Mouse (Mus musculus): ENCODE data around the gene Phb2.
A peak's percentile ranks its signal among the peaks of the same experiment; 100 is the strongest.

Gene Phb2

DNA sequence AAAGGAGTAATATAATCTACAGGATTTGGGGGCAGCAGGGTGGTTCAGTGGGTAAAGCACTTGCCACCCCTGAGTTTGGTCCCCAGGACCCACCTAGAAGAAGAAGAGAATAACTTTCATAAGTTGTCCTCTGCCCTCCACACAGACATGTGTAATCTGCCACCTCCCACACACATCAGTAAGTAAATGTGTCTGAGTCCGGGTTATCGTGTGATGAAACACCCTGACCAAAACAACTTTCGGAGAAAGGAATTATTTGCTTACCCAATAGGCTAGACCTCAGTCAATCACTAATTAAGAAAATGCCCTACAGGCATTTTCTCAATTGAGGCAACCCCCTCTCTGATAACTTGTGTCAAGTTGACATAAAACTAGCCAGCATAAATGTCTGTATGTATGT lies 21.6 kb upstream of the Phb2 start:
- no peak for DNase-seq (ENCODE audit: low spot score in 2 of 2)

GRCm38 (mm10) chr6:124693243-124693981 lies 18.7 kb upstream of the Phb2 start:
- no peak for DNase-seq (ENCODE audit: low spot score in 2 of 2)

DNA sequence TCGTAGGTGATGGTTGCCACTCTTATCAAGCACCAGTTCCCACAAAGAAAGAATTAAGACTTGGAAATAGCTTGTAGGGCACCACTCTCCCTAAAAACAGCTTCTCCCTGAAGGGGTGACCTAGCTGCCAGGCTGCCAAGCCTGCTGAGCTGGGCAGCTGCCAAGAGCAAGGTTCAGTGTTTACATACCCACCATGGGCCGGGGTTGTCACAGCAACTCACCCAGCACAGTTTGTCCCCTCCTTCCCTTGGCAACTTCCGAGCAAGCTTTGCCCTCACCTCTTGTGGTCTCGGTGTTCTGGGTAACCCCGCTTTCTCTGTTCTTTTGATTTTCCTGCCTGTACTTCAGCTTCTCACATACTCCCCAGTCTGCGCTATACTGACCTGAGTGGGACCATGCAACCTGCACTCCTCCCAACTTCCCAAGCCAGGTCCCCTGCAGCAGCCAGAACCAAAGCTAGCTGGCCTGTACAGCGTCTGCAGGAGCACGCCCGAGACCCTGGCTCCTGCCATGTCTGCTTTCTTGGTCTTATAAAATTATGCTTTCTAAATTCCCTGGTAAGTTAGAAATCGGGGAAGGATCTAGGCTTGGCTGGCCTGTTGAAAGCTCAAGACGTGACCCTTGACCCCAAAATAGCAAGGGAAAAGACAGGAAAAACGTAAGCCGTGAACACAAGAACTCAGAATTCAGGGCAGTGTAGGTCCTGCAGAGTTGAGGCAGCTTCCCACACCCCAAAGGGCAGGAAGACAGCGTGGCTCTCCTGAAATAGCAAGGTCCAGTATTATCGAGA lies 17.8 kb upstream of the Phb2 start:
- DNase-seq (ENCODE audit: low spot score in 2 of 2): peak; percentile 51 to 65

GRCm38 (mm10) chr6:124696441-124697150 lies 15.5 kb upstream of the Phb2 start:
- no peak for DNase-seq (ENCODE audit: low spot score in 2 of 2)

DNA sequence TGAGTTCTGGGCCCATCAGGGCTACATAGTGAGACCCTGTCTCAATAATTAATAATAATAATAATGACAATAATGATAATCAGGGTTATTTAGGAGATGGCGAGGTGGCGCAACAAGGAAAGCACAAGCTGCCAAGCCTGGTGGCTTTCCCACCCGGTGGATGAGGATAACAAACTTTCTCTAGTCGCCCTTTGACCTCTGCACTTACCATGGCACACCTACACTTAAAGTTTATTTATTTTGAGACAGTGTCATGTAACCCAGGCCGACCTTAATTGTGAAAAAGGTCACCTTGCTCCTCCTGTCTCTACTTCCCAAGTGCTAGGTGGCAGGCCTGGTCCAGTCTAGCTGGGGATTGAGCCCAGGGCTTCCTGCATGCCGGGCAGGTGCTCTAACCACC lies 13.4 kb upstream of the Phb2 start:
- DNase-seq (ENCODE audit: low spot score in 2 of 2): no peak

DNA sequence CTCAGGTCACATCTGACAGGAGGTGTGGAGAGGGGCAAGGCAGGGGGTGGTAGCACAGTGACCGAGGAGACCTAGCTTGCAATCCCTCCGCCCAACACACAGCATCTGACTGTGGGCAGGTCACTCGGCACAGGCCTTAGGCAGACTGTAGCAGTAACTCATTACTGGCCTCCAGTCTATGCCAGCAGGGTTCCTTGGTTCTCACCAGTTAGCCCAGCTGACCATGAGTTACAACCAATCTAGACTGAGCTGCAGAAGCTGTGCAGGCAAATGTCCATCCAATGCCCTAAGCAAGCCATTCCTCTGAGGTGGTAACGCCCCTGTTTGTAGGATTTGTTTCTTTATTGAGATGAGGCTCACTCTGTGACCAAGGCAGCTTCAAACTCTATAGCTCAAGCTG lies 12.8 kb upstream of the Phb2 start:
- DNase-seq (ENCODE audit: low spot score in 2 of 2): no peak

DNA sequence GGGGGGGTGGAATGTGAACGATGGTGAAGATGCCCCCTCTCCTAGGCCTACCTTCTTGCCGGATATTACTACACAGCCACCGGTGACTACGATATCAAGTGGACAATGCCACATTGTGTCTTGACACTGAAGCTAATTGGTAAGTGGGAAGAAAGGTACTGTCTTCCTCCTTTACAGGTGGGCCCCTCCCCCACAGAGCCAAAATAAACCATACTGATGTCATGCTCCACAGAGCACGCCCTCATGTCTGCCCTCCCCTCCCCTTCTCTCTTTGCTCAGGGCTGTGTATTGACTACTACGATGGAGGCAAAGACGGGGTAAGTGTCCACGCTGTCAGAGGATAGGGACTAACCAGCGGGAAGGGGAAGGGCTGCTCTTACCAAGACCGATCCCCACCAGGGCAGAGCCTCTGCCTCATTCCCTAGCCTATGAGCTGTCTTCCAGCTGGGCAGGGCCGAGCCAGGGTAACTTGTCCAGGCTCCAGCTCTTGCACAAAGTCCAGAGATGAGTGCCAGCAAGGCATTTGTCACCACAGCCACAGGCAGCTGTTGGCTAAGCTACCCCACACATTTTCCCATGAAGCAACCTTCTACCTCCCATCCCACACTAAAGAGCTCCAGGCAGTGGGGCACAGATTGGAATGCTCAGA lies 12.1 kb upstream of the Phb2 start:
- no peak for DNase-seq (ENCODE audit: low spot score in 2 of 2)

GRCm38 (mm10) chr6:124701338-124701737 lies 10.8 kb upstream of the Phb2 start:
- no peak for DNase-seq (ENCODE audit: low spot score in 2 of 2)

GRCm38 (mm10) chr6:124702102-124702783 lies 9.9 kb upstream of the Phb2 start:
- no peak for DNase-seq (ENCODE audit: low spot score in 2 of 2)

- DNase-seq (ENCODE audit: low spot score in 2 of 2): peak in 1 of 2 experiments; percentile 70
These were observed 9.4 kb upstream of the Phb2 start for GRCm38 (mm10) chr6:124702784-124703103.

- DNase-seq (ENCODE audit: low spot score in 2 of 2): no peak
These were observed 8.3 kb upstream of the Phb2 start for GRCm38 (mm10) chr6:124703789-124704188.

DNA sequence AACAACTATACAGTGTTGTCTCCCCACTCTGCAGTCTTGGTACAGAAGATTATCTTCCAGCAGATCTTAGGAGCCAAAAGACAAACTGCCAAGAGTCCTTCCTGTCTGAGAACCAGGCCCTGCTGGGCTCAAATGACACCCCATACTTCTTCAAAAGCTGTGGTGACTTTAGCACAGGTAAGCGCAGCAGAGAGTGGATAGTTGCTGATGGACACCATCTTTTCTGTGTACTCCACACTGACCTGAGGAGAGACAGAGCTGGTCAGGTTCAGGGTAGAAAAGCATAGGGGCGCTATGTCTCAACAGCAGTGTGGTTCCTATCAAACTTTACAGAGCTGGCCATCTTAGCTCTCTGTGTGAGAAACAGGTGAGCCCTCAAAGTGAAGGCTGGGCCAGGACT lies 7.7 kb upstream of the Phb2 start:
- no peak for DNase-seq (ENCODE audit: low spot score in 2 of 2)

DNA sequence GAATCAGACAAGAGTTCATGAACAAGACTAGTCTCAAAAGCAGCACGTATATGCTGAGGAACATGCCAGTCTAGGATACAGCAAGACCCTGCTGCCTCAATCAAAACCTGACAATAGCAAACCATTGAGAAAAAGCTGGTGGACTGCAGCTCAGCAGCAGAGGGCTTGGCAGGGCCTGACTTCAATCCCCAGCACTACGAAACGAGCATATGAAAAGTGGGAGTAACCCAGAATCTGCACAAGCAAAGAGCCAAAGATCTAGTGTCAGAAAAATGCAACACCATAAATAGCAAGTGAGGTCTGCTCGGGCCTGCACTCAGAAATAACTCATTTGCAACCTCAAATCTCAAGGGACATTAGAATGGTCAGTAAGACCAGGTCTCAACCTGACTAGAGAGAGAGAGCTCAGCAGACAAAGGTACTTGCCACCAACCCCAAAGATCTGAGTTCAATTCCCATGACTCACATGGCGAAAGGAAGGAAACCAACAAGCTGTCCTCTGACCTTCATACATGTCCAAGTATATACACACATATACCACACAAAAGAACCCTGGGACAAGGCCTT lies 6.0 kb upstream of the Phb2 start:
- DNase-seq (ENCODE audit: low spot score in 2 of 2): no peak

DNA sequence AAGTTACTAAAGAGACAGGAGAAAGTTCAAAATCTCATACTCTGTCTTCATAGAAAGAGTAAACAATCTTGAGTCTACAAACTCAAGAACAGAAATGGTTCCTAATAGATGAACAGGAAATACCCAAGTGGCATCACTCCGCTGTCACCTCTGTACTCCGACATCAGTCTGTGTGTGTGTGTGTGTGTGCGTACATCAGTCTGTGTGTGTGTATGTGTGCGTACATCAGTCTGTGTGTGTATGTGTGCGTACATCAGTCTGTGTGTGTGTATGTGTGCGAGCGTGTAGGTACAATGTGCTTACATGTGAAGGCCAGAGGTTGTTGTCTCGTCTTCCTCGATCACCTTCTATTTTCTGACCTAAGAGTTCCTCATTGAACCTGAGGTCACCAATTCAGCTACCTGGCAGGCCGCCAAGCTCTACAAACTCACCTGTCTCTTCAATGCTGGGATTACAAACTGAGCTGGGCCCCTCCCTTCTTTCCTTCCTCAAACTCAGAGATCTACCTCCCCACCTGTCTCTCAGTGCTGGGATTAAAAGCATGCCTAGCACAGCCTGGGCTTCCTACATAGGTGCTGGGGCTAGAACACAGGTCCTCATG lies 3.7 kb upstream of the Phb2 start:
- no peak for DNase-seq (ENCODE audit: low spot score in 2 of 2)

GRCm38 (mm10) chr6:124712918-124713317 lies 782 bp downstream of the Phb2 start:
- no peak for DNase-seq (ENCODE audit: low spot score in 2 of 2)

DNA sequence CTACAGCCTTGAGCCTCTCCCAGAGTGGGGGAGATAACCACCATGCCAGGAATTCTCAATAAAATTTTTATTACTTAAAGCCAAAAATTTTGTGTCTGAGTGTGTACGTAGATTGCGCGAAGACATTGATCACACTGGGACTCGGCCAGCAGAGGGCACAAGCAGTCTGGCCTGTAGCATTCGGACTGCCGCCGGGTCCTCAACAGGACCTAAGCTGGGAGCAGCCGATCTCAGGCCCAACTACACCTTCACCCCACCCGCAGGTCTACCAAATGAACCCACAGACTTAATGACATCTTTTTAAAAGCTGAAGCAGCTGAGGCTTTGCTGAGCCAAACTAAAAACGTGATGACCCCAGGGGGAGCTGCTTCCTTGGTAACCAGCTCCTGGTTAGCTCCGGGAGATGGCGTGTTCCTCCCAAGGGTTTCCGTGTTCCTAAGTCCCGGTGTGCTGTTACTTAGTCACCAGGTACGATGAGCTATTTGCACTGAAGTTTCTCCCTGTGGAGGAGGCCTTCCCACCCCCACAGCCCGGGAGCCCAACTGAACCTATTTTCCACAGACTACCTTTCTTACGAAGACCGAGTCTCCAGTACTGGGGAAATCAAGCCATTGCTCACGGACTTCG lies 4.8 kb downstream of the Phb2 start:
- DNase-seq (ENCODE audit: low spot score in 2 of 2): no peak

DNA sequence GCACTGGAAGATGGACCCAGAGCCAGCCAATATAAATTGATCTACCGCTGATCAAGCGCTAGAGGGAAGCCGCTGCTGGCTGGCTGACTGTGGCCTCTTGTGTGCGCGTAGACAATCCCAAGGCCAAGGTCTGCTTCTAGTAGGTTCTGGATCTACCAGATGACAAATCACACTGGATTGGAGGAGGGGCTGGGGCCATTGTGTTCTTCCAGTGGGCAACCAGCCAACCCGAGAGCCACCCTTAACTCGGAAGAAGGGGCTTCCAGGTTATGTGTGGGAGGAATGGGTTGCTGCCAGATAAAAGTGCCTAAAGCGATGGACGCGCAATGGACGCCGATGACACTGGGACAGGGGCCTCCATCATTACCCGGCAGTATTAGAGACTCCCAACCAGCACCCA lies 5.8 kb downstream of the Phb2 start:
- DNase-seq (ENCODE audit: low spot score in 2 of 2): no peak

DNA sequence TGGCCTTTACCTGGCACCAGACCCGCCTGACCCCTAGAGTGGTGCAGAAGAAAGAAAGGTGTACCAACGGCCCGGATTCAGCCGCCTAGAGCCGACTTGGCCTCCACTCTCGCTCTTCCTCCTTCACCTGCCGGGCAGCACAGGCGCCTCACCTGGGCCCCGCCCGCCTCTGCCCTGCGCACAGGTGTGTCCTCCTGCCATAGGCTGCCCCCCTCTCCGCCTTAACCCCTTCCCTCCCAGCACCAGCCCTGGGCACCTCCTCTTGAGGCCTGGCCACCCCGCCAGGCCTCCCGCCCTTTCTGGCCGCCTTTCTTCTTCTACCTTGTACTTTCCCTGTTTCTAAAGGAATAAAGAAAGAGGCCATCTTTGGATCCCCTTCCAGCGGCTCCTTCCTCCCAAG lies 6.6 kb downstream of the Phb2 start:
- no peak for DNase-seq (ENCODE audit: low spot score in 2 of 2)

DNA sequence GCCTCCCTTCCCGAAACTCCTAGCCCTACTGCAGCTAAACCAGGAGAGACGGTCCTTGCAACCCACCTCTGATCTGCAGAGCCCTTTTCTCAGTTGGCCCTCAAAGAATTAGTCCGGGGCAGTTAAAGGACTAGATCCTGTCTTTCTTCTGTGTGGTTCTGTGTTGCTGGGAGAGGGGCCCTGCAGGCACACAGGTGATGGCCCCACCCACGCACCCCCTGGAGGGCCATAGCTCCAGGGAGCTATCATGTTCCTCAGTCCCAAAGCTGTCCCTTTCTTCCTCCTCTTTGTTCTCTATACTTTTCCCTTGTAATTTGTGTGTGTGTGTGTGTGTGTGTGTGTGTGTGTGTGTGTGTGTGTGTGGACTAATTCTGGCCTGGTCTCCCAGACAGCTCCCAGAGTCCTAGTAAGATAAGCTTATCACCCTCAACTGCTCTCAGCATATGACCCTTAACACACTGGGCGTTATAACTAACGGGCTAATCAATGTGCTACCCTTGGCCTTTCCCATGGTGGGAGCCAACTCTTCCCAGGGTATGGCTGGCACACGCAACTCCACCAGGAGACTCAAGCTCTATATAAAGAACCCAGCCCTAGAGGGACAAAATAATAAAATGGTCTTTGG lies 7.3 kb downstream of the Phb2 start:
- no peak for DNase-seq (ENCODE audit: low spot score in 2 of 2)

GRCm38 (mm10) chr6:124720904-124721303 lies 8.8 kb downstream of the Phb2 start:
- DNase-seq (ENCODE audit: low spot score in 2 of 2): no peak

Measured in frontal cortex, postnatal 14 days (tissue).